Mouse (Mus musculus) megakaryocyte-erythroid progenitor cell, adult 5-6 weeks (primary cell): ENCODE data around the gene Rad51b. TPM values are rescaled to one million over a fixed set of nuclear protein-coding genes. Genes with fewer than 3 reads are reported as not detected.

ENCODE experiments used
- ATAC-seq: replicated peaks from 2 replicates; pipeline ENCODE4 v1.8.0; 2016; ENCODE audit warnings: mild to moderate bottlenecking, inconsistent platforms; ENCODE audit not compliant: severe bottlenecking, poor library complexity, low FRiP score, low TSS enrichment
- total RNA-seq, 2 experiments: library from RNA; stranded (forward) in 1 of 2; stranded (reverse) in 1 of 2; fragments of 200-1000, 215-1000 nt in 1 of 2; fragments of >200 nt in 1 of 2; fragmentation: Nextera tagmentation in 1 of 2; gene quantifications; 2 replicates each; pipeline ENCODE4 v1.2.3; 2014 to 2017

The Rad51b gene
- total RNA-seq, 2 experiments from 2014 or later: 10.0 to 20.9 TPM

DNA sequence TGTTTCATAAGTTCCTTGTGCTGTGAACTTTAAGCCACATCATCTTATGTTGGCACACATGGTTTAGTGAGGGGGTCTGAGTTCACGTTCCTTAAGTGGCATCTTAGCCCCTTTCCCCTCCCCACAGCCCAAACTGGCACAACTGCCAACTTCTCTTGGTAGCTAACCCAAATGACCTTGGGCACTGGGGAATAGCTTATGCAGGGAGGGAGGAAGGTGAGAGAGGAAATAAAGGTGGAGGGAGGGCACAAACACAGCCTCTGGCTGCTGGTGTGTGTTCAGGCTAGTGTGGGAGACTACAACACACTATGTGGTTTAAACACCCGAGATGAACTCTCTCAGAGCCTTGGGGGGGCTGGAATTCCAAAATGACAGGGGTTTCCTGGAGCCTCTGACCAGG is 525.3 kb downstream of the Rad51b start:
- ATAC-seq: no peak

- ATAC-seq: no peak
Measured at GRCm38 (mm10) chr12:79825922-79826321, 528.8 kb downstream of the Rad51b start.

- peak; percentile 93 for ATAC-seq
Measured at GRCm38 (mm10) chr12:79827233-79827692, 530.2 kb downstream of the Rad51b start.

- ATAC-seq: peak; percentile 46
Measured at GRCm38 (mm10) chr12:79827735-79828134, 530.7 kb downstream of the Rad51b start.

- ATAC-seq: no peak
Measured at GRCm38 (mm10) chr12:79830686-79831085, 533.6 kb downstream of the Rad51b start.

DNA sequence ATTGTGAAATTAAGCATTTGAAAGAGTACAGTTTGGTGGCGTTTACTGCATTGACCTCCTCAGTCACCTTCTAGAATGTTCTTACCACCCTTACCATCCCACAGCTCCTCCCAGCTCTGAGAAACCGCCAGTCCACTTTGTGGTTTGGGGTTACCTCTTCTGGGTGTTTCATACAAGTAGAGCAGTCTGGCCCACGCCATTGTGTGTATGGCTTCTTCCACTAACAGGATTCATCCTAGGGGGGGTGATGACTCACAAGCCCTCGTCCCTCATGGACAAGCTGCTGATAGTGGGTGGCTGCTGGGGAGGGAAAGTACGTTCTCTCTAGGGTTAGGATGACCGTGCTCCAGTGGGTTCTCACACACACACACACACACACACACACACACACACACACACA is 535.5 kb downstream of the Rad51b start:
- no peak for ATAC-seq

DNA sequence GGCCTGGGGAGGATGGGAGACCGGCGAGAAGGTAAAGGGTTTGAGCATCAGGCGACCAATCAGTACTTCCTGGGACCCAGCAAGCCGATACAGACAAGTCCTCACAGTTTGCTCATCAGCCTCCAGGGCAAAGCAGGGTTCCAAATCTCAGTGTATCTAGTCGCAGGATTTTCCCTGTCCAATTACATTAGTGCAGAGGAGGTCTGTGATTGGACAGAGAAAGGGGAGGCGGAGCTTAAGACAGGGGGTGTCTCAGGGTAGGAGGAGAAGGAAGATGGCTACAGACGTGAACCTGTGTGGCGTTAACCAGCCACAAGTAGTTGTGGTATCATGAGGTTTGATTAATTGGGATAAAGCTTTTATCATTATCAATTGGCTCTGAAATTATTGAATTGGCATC is 538.4 kb downstream of the Rad51b start:
- ATAC-seq: no peak

DNA sequence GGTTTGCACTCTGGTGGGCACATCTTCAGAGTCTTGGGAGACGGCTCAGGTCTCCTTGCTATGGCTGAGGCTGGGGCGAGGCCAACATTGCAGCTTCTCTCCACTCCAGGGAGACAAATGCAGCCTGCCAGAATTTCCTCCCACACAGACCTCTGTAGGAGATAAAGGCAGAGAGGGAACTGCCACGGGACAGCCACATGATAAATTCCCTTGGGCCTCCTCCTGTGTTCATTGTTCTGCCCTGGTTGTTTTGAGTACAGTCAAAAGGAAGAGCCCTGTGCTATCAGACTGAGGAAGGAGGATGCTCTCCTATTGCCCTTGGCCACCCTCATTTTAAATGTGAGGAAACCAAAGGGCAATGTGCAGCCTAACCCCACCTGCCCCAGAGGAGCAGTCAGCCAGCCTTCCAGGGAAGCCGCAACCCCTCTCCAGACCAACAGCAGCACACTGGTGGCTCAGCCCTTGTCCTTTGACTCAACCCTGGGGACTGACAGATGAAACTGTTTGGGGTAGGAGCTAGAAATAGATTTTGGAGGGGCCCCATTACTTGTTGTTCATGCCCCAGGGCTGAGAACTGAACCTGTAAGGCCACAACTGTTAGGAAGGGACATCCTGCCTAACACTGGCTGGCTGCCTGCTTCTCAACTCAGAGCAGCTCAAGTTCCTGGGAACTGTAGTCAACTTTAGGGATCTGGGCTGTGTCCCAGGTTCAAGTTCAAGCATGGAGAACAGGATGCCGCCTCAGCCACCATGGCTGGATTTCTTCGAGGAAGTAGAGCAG is 541.3 kb downstream of the Rad51b start:
- peak; percentile 84 for ATAC-seq

- ATAC-seq: no peak
Measured at GRCm38 (mm10) chr12:79839096-79839941, 542.2 kb downstream of the Rad51b start.

DNA sequence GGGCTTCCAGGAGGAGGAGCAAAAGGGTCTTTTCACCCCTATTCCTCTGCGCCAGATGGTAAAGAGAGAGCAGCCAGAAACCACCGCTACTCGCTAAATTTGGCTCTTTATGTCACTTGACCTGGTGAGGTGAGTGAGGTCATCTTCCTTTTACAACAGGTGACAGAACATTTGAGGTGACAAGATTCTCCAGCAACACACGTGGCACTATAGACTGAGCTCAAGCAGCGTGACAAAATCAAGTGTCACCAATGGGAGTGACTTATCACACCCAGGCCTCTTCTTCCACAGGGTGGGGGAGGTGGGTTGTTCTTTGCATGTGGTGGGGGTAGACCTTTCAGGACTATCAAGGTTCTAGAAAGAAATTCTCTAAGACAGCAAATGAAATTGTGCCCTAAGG is 543.4 kb downstream of the Rad51b start:
- ATAC-seq: no peak

DNA sequence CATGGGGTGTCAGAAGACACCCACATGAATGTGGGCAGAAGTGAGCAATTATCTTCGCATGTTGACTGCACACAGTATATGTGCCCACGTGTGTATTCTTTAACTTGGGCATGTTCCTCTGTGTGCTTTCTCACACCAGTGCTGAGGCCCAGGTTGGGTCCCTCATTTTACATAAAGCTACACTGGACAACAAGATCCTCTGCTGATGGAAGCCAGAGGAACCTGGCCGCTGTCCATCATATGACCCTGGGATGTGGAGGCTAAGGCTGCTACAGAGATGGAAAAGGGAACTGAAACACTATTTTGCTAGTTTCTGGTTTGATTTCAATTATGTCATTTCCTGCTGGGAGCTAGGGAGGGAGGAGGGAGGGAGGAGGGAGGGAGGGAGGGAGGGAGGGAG is 544.2 kb downstream of the Rad51b start:
- no peak for ATAC-seq

- 0 out of 2 replicates have a peak, but pooled peaks have one; percentile 15 for ATAC-seq
Measured at GRCm38 (mm10) chr12:79842319-79842718, 545.2 kb downstream of the Rad51b start.

GRCm38 (mm10) chr12:79843002-79843401 is 545.9 kb downstream of the Rad51b start:
- no peak for ATAC-seq

DNA sequence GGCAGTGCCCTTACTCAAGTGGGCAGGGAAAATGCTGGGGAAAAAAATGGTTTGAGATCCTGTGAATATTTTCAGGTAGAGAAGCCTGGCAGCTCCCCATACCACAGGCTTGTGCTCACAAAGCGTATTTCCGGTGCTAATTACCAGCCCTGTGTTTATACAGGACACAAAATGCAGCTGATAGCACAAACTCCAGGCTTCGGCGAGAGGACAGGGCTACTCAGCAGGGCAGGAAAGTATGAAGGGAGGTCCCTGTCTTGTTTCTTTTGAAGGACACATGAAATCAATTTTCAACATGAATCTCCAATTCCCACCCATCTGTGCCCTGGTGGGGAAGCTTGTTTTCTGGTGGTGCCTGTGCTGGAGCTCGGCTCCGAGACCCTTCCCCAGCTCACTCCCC is 546.4 kb downstream of the Rad51b start:
- ATAC-seq: no peak

- ATAC-seq: no peak
Measured at GRCm38 (mm10) chr12:79846247-79847151, 549.4 kb downstream of the Rad51b start.

DNA sequence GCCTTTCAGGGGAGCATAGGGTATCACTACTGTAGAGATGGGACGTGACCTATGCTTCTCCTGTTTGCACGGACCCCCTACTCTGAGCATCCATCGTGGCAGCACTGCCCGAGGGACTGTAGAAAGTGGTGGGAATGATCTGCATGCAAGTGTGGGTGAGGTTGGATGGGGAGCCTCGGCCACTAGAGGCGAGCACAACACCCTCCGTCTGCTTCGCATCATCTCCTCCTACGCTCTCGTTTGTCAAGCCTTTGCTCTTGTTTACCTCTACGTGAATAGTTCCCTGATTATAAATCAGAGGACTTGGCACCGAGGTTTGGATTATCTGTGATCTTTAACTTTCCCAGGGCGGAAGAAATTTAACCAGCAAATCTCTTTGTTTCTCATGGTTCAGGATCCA is 551.5 kb downstream of the Rad51b start:
- no peak for ATAC-seq

DNA sequence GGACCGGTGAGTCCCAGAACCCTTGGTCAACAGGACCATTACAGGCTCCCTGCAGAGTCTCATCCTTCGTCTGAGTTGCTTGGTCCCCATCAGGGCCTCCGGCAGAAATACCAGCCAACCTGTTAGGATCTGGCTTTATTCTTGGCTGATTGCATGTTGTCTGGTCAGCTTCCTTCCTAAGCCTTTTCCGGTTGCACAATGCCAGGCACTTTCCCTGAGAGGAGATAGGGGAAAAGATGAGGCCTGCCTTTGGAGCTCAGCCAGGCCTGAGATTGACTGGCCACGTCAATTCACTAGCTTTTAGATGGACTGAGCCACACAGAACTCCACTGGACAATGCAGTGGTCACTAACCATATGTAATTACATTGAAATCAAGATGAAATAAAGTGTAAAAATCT is 552.9 kb downstream of the Rad51b start:
- ATAC-seq: no peak

DNA sequence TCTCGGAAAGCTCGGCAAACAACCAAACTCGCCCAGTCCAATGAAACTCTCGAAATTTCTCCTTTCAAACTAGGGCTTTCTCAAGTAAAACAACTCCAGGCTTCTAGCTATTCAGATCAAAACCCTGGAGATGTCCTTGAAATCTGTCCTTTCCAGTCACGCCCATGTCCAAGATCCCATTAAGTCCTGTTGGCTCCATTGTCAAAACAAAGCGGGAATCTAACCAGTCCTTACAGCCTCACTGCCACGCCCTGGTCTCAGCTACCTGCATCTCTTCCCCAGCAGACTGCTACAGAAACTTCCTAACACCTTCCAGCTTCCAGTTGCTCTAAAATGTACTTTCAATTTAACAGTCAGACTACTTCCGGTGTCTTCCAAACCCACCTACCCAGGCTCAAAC is 554.8 kb downstream of the Rad51b start:
- ATAC-seq: no peak

DNA sequence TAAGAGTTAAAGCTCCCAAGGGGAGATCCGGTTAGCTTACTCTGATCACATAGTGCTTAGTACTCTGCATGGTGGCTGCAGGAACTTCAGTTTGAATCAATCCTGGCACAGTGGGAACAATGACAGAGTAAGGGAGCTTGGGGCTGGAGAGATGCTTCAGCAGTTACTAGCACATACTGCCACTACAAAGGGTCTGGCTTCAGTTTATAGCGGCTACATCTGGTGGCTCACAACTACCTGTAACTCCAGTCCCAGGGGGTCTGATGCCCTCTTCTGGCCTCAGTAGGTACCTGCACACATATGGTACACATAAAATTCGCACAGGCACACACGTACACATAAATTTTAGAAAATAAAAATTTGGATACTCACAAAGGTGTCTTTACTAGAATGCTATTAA is 555.5 kb downstream of the Rad51b start:
- ATAC-seq: no peak
